Mouse (Mus musculus): Measurements from ENCODE around the gene Slamf7. TPM values are rescaled to one million over a fixed set of nuclear protein-coding genes. Genes with fewer than 3 reads are reported as not detected.

The Slamf7 gene
- polyA plus RNA-seq, 1 experiment, result 1.6 TPM

- H3K36me3 ChIP-seq (ENCODE audit: control insufficient read depth, insufficient read depth, low read length), result no peaks in the 10 kb centered on the region
- no peaks in the 10 kb centered on the region for H3K4me1 ChIP-seq (ENCODE audit: control insufficient read depth, insufficient read depth, insufficient read length, low read length)
- no peak overlapping the region for H3K27ac ChIP-seq (ENCODE audit: insufficient read depth, low read depth, low read length)
- H3K4me3 ChIP-seq (ENCODE audit: low read depth, low read length), result no peak overlapping the region
- TF ChIP-seq POLR2A (IDR thresholded peaks at IDR 0.05; ENCODE audit: low read depth, low read length) (no peak), CTCF (IDR thresholded peaks at IDR 0.05; ENCODE audit: extremely low read depth, insufficient read length, insufficient replicate concordance, low read depth, low read length) (no peak)
- WGBS, result 74% methylated on average over 1 of the region's 1 CpGs
- no peaks in the 10 kb centered on the region for H3K27me3 ChIP-seq (ENCODE audit: control insufficient read depth, insufficient read depth, low read length)
These were observed 7.6 kb upstream of the Slamf7 start for GRCm38 (mm10) chr1:171660423-171660822.

GRCm38 (mm10) chr1:171658561-171658991, 5.7 kb upstream of the Slamf7 start:
- Histone ChIP-seq H3K27me3 (ENCODE audit: control insufficient read depth, insufficient read depth, low read length) (no peaks in the 10 kb centered on the region), H3K27ac (ENCODE audit: insufficient read depth, low read depth, low read length) (no peak overlapping the region), H3K4me3 (ENCODE audit: low read depth, low read length) (no peak overlapping the region), H3K36me3 (ENCODE audit: control insufficient read depth, insufficient read depth, low read length) (no peaks in the 10 kb centered on the region), H3K4me1 (ENCODE audit: control insufficient read depth, insufficient read depth, insufficient read length, low read length) (no peaks in the 10 kb centered on the region)
- TF ChIP-seq POLR2A (IDR thresholded peaks at IDR 0.05; ENCODE audit: low read depth, low read length) (no peak), CTCF (IDR thresholded peaks at IDR 0.05; ENCODE audit: extremely low read depth, insufficient read length, insufficient replicate concordance, low read depth, low read length) (no peak)
- 49% methylated on average over 5 of the region's 5 CpGs for WGBS

GRCm38 (mm10) chr1:171648840-171649239, 4.0 kb downstream of the Slamf7 start:
- 43% methylated on average over 8 of the region's 8 CpGs for WGBS
- TF ChIP-seq POLR2A (IDR thresholded peaks at IDR 0.05; ENCODE audit: low read depth, low read length), result no peak
- TF ChIP-seq CTCF (IDR thresholded peaks at IDR 0.05; ENCODE audit: extremely low read depth, insufficient read length, insufficient replicate concordance, low read depth, low read length), result no peak

GRCm38 (mm10) chr1:171647716-171648115, 5.1 kb downstream of the Slamf7 start:
- H3K36me3 ChIP-seq (ENCODE audit: control insufficient read depth, insufficient read depth, low read length), result no peaks in the 10 kb centered on the region
- TF ChIP-seq POLR2A (IDR thresholded peaks at IDR 0.05; ENCODE audit: low read depth, low read length), result no peak
- TF ChIP-seq CTCF (IDR thresholded peaks at IDR 0.05; ENCODE audit: extremely low read depth, insufficient read length, insufficient replicate concordance, low read depth, low read length), result no peak

More at GRCm38 (mm10) chr1:171648840-171649239, 4.0 kb downstream of the Slamf7 start:
- Histone ChIP-seq H3K27me3 (ENCODE audit: control insufficient read depth, insufficient read depth, low read length) (no peaks in the 10 kb centered on the region), H3K27ac (ENCODE audit: insufficient read depth, low read depth, low read length) (peak overlapping the region; percentile 59; the same call in 1 of the 2 replicates), H3K4me3 (ENCODE audit: low read depth, low read length) (no peak overlapping the region), H3K4me1 (ENCODE audit: control insufficient read depth, insufficient read depth, insufficient read length, low read length) (no peaks in the 10 kb centered on the region), H3K36me3 (ENCODE audit: control insufficient read depth, insufficient read depth, low read length) (no peaks in the 10 kb centered on the region)

GRCm38 (mm10) chr1:171646429-171646940, 6.3 kb downstream of the Slamf7 start:
- no peaks in the 10 kb centered on the region for H3K27me3 ChIP-seq (ENCODE audit: control insufficient read depth, insufficient read depth, low read length)
- WGBS, result 66% methylated on average over 5 of the region's 5 CpGs
- H3K27ac ChIP-seq (ENCODE audit: insufficient read depth, low read depth, low read length), result peak overlapping the region; percentile 71
- peak overlapping the region; percentile 36 for H3K4me3 ChIP-seq (ENCODE audit: low read depth, low read length)
- no peaks in the 10 kb centered on the region; the same call in 1 of the 2 replicates for H3K4me1 ChIP-seq (ENCODE audit: control insufficient read depth, insufficient read depth, insufficient read length, low read length)
- no peak for TF ChIP-seq POLR2A (IDR thresholded peaks at IDR 0.05; ENCODE audit: low read depth, low read length)
- TF ChIP-seq CTCF (IDR thresholded peaks at IDR 0.05; ENCODE audit: extremely low read depth, insufficient read length, insufficient replicate concordance, low read depth, low read length), result no peak
- no peaks in the 10 kb centered on the region for H3K36me3 ChIP-seq (ENCODE audit: control insufficient read depth, insufficient read depth, low read length)

More at GRCm38 (mm10) chr1:171647716-171648115, 5.1 kb downstream of the Slamf7 start:
- H3K4me3 ChIP-seq (ENCODE audit: low read depth, low read length), result peak overlapping the region; percentile 45; the same call in 1 of the 2 replicates
- whole genome bisulfite sequencing, result 82% methylated on average over 5 of the region's 5 CpGs
- no peaks in the 10 kb centered on the region for H3K4me1 ChIP-seq (ENCODE audit: control insufficient read depth, insufficient read depth, insufficient read length, low read length)
- no peaks in the 10 kb centered on the region for H3K27me3 ChIP-seq (ENCODE audit: control insufficient read depth, insufficient read depth, low read length)
- H3K27ac ChIP-seq (ENCODE audit: insufficient read depth, low read depth, low read length), result peak overlapping the region; percentile 71

- Histone ChIP-seq H3K4me3 (ENCODE audit: low read depth, low read length) (no peak overlapping the region), H3K27me3 (ENCODE audit: control insufficient read depth, insufficient read depth, low read length) (no peaks in the 10 kb centered on the region), H3K36me3 (ENCODE audit: control insufficient read depth, insufficient read depth, low read length) (no peaks in the 10 kb centered on the region), H3K4me1 (ENCODE audit: control insufficient read depth, insufficient read depth, insufficient read length, low read length) (no peaks in the 10 kb centered on the region; the same call in 1 of the 2 replicates), H3K27ac (ENCODE audit: insufficient read depth, low read depth, low read length) (no peak overlapping the region; the same call in 1 of the 2 replicates)
- TF ChIP-seq CTCF (IDR thresholded peaks at IDR 0.05; ENCODE audit: extremely low read depth, insufficient read length, insufficient replicate concordance, low read depth, low read length), result no peak
- TF ChIP-seq POLR2A (IDR thresholded peaks at IDR 0.05; ENCODE audit: low read depth, low read length), result no peak
- WGBS, result 68% methylated on average over 7 of the region's 7 CpGs
These were observed 9.2 kb downstream of the Slamf7 start for GRCm38 (mm10) chr1:171643612-171644011.

- TF ChIP-seq CTCF (IDR thresholded peaks at IDR 0.05; ENCODE audit: extremely low read depth, insufficient read length, insufficient replicate concordance, low read depth, low read length) (no peak), POLR2A (IDR thresholded peaks at IDR 0.05; ENCODE audit: low read depth, low read length) (no peak)
- Histone ChIP-seq H3K4me3 (ENCODE audit: low read depth, low read length) (no peak overlapping the region), H3K36me3 (ENCODE audit: control insufficient read depth, insufficient read depth, low read length) (no peaks in the 10 kb centered on the region), H3K4me1 (ENCODE audit: control insufficient read depth, insufficient read depth, insufficient read length, low read length) (no peaks in the 10 kb centered on the region; the same call in 1 of the 2 replicates), H3K27ac (ENCODE audit: insufficient read depth, low read depth, low read length) (no peak overlapping the region), H3K27me3 (ENCODE audit: control insufficient read depth, insufficient read depth, low read length) (no peaks in the 10 kb centered on the region)
- 91% methylated on average over 6 of the region's 6 CpGs for WGBS
These were observed 12.0 kb downstream of the Slamf7 start for GRCm38 (mm10) chr1:171640796-171641195.
